Mouse (Mus musculus): ENCODE data around the gene Olfr1424.

DNA sequence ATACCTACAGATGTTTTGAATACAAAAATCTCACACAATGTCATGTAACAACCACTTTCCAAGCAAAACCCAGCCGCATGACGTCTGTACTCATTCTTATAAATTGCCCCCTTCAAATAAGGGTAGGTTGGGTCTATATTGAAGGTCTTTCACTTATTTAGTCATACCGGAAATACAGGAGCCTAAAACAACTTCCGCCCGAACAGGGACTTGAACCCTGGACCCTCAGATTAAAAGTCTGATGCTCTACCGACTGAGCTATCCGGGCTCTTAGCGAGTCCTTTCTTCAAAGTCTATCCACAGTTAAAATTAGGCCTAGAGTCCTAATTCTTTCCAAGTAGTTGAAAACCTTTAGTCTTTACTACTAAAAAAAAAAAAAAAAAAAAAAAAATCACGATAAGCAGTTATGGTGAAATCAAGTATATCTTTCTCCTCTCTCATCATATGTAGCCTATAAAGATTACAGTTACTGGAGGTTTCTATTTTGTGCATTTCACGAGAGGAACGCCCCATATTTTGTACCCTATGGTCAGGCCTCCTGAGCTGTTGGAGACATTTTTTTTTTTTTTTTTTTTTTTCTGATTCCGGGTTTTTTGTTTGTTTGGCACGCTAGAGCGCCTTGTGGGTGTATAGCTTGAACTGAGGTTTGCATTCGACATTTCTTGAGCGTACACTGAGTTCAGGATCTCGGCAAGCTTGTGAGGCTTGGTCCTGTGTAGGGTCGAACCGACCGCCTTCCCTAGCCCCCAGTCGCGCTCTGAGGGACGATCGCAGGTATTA is 52.8 kb downstream of the Olfr1424 start:
- TF ChIP-seq CTCF (IDR thresholded peaks at IDR 0.05) (no peak), EP300 (IDR thresholded peaks at IDR 0.05) (no peak)
